Mouse (Mus musculus): ENCODE measurements around the gene Hlcs. TPM values are rescaled to one million over a fixed set of nuclear protein-coding genes. Genes with fewer than 3 reads are reported as not detected.

Hlcs gene
- polyA plus RNA-seq, 1 experiment, result 4.0 TPM

GRCm38 (mm10) chr16:94086701-94087569 lies 226.4 kb downstream of the Hlcs start:
- WGBS, result 6% methylated on average over 50 of the region's 50 CpGs
- DNase-seq (ENCODE audit: low read depth, low spot score), result no peak

- 3% methylated on average over 57 of the region's 57 CpGs for WGBS
- no peak for DNase-seq (ENCODE audit: low read depth, low spot score)
Observed at GRCm38 (mm10) chr16:94085603-94086285, 227.6 kb downstream of the Hlcs start.

GRCm38 (mm10) chr16:94084711-94085602 lies 228.4 kb downstream of the Hlcs start, which contains the start of gene Sim2:
Gene Sim2 (plus strand): TSS chr16:94084931.
- no peak for DNase-seq (ENCODE audit: low read depth, low spot score)
- 1% methylated on average over 95 of the region's 96 CpGs for WGBS

GRCm38 (mm10) chr16:94083848-94084525 lies 229.4 kb downstream of the Hlcs start:
- WGBS, result 4% methylated on average over 41 of the region's 41 CpGs
- no peak for DNase-seq (ENCODE audit: low read depth, low spot score)

- no peak for DNase-seq (ENCODE audit: low read depth, low spot score)
- 5% methylated on average over 46 of the region's 46 CpGs for WGBS
Observed at GRCm38 (mm10) chr16:94082960-94083847, 230.2 kb downstream of the Hlcs start.

GRCm38 (mm10) chr16:94081996-94082708 lies 231.2 kb downstream of the Hlcs start:
- no peak for DNase-seq (ENCODE audit: low read depth, low spot score)
- 12% methylated on average over 8 of the region's 8 CpGs for WGBS

GRCm38 (mm10) chr16:94081596-94081995 lies 231.8 kb downstream of the Hlcs start:
- no peak for DNase-seq (ENCODE audit: low read depth, low spot score)
- WGBS, result 34% methylated on average over 5 of the region's 5 CpGs

- WGBS, result 10% methylated on average over 13 of the region's 13 CpGs
- DNase-seq (ENCODE audit: low read depth, low spot score), result no peak
Observed at GRCm38 (mm10) chr16:94079856-94080555, 233.4 kb downstream of the Hlcs start.

- no peak for DNase-seq (ENCODE audit: low read depth, low spot score)
- 4% methylated on average over 47 of the region's 47 CpGs for WGBS
Observed at GRCm38 (mm10) chr16:94079075-94079855, 234.1 kb downstream of the Hlcs start.

Other genes starting within 250 kb of the Hlcs start
- gene Sim2, start 228.6 kb downstream of the Hlcs start, polyA plus RNA-seq (2012; rRNA removed), result not detected in 2 replicates
- gene Ripply3, start 14.8 kb upstream of the Hlcs start, polyA plus RNA-seq (2012; rRNA removed), result 1.2 and 1.4 TPM in 2 replicates
- gene Ttc3, start 57.0 kb upstream of the Hlcs start, polyA plus RNA-seq (2012; rRNA removed), result 8.1 and 16.0 TPM in 2 replicates
- 23.5 and 25.5 TPM in 2 replicates for gene Pigp, start 58.3 kb upstream of the Hlcs start, polyA plus RNA-seq (2012; rRNA removed)
- gene Vps26c, start 213.3 kb upstream of the Hlcs start, polyA plus RNA-seq (2012; rRNA removed), result 33.0 and 37.0 TPM in 2 replicates

All from large intestine, adult 2 months (tissue).